Mouse (Mus musculus): ENCODE measurements around the gene Dhx32.
A peak's percentile ranks its signal among the peaks of the same experiment; 100 is the strongest.

Gene Dhx32

DNA sequence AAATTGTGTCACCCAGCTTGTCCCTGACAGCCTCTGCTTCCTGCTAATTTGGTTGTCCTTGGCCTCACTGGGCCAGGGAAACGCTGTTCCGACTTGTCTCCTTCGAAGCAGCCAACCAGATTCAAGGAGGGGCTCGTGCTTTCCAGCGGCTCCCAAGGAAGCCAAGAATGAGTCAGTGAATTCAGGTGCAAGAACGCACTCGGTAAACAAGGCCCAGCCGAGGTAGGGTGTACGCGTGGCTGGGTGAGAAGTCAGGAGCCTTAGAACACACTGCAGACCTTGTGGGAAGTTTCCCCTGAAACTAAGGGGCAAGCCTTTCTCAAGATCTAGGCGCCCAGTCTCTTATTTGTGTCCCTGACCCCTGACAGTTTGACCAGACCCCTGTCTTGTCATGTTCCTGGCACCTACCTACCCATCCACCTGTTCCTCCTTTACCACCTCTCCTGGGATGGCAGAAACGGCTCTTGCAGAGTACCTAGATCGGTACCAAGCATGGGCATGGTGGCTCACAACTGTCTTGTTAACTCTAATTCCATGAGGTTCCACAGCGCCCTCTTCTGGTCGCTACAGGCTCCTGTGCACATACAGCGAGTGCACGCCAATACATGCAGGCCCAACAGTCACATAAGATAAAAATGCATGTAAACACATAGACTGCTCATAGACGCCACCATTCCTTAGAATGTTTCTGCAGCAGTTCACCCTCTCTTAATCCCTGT lies at the start of gene Dhx32:
Gene Dhx32, minus strand, starts transcription at position 10 of the 719 bp plus-strand sequence.
- no peak for DNase-seq (ENCODE audit: low read depth in 1 of 2, low spot score in 2 of 2)

DNA sequence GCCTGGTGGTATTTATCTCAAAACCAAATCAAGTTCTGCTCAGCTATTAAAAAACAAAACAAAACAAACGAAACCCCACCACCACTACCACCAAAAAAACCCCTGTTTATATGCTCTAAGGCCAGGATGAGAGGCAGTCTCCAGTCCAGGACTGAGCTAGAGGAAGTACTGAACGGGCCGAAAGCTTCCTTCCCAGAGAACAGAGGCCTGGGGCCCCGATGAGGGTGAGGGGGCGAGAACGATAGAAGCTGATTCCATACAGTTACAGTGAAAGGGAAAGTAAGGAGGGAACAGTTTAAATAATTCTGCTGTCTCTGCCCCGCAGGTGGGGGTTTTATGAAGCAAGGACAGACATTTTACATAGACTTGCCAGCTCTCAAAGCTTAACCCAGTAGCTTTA lies 47.1 kb upstream of the Dhx32 start:
- DNase-seq (ENCODE audit: low read depth in 1 of 2, low spot score in 2 of 2) = no peak

DNA sequence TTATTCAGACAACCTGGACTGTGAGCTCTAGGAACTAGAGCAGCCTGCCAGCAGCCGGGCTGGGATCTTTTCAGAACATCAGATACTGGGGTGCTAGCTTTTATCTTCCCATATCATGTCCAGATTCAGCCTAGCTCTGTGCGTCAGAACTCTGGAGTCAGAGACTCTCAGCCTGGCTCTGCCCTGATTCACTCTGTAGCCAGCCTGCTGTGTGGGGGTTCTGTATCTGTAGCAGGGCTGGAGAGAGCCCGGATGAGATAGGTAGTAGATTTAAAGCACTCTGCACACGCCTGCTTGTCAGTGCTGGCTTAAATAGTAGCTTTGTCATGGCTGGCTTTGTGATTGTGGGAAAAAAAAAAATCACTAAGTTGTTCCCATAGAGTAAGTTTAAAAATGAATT lies 46.0 kb upstream of the Dhx32 start:
- DNase-seq (ENCODE audit: low read depth in 1 of 2, low spot score in 2 of 2) = no peak

DNA sequence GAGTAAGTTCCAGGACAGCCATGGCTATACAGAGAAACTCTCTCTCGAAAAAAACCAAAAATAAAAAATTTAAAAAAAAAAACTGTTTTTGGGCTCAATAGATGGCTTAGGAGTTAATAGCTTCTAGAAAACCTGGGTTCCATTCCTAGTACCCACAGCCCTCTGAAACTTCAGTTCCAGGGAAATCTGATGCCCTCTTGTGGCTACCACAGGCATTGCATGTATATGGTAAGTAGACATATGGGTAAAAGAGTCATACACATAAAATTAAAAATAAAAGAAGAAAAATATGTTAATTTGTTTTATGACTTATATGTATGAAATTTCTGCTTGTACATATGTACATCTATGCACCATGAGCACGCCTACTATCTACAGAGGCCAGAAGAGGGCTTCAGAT lies 42.1 kb upstream of the Dhx32 start:
- DNase-seq (ENCODE audit: low read depth in 1 of 2, low spot score in 2 of 2) = no peak

DNA sequence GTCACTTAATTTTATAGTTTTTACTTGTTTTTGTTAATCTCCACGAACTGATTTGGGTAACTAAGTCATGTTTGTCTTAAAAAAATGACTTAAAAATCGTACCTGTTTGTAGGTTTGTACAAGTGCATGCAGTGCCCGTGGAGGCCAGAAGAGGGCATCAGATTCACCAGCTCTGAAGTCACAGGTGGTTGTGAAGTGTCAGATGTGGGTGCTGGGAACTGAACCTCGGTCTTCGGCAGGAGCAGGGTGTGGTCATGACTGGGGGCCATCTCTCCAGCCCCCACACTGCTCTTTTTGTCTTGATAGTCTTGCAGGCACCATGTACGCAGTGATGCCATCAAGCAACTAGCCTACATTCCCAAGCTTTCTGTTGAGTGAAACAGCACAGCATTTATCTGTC lies 41.2 kb upstream of the Dhx32 start:
- no peak for DNase-seq (ENCODE audit: low read depth in 1 of 2, low spot score in 2 of 2)

DNA sequence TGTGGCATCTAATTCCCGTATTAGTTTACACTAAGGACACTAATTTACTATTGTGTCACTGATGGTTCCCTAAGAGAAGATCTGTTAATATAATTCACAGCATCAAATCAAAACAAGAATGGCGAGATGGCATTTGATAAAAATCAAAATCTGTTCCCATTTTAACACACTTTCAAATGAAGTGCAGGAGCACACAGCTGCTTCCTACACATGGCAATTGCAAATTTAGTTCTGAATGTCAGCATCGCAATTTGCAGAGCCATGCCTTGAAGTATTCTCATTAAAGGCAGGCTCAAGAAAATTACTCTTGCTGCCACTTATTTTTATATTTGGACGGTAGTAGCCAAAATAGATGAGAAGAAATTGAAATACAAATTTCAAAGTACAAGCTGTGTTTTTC lies 30.8 kb upstream of the Dhx32 start:
- DNase-seq (ENCODE audit: low read depth in 1 of 2, low spot score in 2 of 2) = no peak

DNA sequence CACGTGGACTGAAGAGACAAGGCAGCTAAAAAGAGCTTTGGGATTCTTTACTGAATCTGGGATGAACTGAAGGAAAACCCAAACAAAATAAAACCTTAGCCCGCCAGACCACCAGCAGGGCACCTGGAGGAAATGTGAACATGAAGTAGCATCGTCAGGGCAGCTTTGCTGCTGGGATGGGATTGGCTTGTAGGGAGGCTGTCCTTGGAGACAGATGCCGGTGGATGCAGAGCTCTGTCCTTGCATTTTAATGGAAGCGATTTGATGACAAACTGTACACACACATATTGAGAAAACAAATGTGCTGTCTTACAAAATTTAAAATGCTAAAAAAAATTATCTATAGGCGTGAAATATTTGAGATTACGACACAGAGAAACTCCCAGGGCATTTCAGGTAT lies 30.4 kb upstream of the Dhx32 start:
- DNase-seq (ENCODE audit: low read depth in 1 of 2, low spot score in 2 of 2) = no peak

DNA sequence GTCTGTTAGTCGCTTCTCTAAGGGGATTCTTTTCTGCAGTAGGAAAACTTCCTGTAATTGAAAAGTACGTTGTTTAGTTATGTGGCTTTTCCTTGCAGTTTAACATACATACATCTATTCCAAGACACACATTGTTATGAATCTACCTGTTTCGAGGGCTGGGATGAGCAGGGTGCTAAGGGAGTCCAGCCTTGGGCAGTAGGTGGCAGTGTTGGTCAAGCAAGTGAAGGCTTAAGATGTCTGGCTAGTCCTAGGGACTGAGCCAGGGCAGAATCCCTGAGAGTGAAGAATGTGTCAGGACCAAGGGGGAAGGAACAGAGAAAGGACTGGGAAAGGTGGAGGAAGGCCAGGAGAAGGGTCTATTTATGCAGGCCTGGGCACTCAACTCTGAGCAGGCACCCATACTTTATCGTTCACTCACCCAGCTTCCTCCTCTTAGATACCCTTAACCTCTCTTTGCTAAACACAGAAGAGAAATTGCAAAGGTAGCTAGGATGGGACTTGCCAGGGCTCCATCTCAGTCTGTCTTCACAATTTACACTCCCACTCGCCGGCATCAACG lies 23.2 kb upstream of the Dhx32 start:
- no peak for DNase-seq (ENCODE audit: low read depth in 1 of 2, low spot score in 2 of 2)

DNA sequence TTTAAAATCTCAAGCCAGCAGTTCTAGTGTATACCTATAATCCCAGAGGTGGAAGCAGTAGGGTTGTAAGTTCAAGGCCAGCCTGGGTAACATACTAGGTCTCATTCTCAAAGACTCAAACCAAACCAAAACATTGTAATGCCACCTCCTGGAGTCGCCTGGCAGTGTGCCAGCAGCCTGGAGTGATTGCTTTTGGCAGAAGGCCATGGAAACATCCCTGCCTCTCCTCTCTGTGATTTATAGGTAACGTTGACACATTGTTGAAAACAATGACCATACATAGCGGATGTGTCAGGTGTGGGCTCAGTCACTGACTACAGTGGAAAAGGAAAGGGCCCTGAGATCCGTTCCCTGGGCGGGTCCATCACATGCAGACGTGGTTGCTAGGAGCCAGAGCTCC lies 19.3 kb upstream of the Dhx32 start:
- DNase-seq (ENCODE audit: low read depth in 1 of 2, low spot score in 2 of 2) = no peak

DNA sequence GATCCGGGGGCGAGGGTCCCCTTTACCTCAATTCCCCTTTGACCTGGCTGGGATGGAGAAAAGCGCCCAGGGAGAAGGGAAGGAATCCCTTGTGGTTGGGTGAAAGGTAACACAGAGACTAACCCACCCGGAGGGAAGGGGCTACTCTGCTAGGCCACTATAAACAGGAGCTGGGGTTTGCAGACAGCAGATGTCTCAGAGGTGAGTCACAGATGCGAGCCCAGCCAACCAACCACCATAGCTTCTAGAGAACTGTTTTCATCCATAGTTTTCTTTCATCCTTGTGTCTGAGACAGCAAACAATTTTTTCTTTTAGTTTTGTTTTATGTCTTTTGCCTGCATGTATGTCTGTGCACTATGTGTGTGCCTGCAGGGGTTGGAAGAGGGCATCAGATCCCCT lies 17.4 kb upstream of the Dhx32 start:
- no peak for DNase-seq (ENCODE audit: low read depth in 1 of 2, low spot score in 2 of 2)

DNA sequence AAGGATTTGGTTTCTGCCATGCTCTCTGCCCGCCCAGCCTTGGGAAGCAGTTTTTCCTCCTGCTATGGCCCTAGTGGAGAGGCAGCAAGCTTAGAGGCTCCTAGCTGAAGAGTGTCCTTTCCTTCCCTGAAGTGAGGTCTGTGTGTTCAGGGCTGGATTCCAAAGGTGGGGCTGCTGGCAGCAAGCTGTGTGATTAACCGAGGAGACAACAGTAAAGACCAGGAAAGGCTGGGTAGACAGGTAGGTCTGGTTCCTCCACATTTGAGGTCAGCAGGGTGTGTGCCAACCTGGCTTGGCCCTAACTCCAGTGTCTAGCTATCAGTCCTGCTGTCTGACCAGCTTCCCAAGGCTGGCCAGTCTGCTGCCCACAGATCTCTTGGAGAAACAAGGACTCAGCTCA lies 12.2 kb upstream of the Dhx32 start:
- DNase-seq (ENCODE audit: low read depth in 1 of 2, low spot score in 2 of 2) = no peak

DNA sequence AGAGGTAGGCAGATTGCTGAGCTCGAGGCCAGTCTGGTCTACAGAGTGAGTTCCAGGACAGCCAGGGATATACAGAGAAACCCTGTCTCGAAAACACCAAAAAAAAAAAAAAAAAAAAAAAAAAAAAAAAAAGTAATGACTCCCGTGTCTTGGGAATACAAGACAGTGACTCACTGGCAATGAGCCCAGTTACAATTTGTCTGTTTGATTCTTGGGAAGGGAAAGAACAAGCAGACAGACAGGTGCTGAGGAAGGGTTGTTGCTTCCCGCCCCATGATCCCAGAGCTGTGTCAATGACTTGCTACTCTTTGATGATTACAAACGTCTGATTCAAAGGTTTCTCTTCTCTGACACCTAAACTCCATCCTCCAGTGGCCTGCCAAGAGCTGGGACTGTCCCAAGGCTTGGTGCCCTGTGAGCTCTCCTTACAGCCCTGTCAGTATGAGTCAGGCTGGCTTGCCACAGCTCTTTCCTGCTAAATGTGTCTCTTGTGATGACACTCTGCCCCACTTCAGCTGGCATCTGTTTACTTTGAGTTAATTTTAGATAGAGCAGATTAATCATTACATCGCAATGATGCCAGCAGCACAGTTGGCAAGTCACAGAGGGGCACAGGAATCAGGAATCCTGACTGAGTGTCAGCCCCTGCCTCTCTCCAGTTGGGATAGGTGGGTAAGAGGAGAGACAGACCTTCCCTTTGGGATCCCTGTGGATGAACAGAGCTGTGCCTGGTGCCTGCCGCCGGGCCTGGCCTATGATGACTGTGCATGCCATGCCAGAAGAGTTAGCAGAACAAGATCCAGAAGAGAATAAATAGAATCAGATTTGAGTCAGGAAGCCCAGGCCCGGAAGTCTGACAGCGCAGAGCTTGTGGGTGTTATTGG lies 11.0 kb upstream of the Dhx32 start:
- DNase-seq (ENCODE audit: low read depth in 1 of 2, low spot score in 2 of 2) = no peak

DNA sequence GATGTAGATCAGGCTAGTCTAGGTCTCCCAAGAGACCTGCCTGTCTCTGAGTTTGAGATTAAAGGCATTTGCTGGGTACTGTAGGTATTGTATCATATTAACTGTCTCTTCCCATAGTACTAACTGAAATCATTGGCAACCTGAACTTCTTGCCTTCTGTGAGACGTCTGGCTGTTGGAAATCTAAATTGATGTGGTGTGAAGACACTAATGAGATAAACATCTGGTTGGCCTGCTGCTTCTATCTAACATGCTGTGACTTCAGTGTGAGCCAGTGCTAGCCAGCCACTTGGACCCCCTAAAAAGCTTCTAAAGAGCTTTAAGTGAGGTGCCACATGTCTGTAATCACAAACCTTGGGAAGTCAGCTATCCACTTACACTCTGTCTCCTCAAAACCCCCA lies 10.2 kb upstream of the Dhx32 start:
- no peak for DNase-seq (ENCODE audit: low read depth in 1 of 2, low spot score in 2 of 2)

DNA sequence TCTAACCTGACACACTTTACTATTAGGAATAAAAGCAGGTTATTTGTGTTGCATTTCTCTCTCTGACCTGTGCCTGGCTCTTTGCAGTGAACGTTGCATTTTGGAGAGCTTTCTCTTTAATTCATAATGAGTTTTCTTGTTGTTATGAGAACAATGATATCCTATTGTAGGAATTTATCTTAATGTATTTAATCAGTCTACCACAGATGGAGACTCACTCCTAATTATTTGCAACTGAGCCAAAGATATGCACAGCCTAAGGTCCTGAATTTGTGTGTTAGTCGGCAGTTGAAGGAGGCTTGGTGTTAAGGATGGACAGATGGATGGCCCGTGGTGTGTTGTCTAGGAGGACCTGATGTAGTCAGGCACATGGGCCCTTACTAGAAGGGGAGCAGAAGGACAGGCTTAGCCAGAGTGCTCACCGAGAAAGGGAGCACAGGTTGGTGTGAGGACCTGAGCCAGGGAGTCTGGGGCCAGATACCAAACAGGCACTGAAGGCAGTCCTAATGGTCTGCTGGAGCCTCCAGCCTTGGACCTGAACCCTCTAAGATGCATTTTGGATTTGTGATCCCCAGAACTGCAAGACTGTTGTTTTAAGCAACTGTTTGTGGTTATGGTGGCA lies 8.2 kb upstream of the Dhx32 start:
- DNase-seq (ENCODE audit: low read depth in 1 of 2, low spot score in 2 of 2) = no peak

DNA sequence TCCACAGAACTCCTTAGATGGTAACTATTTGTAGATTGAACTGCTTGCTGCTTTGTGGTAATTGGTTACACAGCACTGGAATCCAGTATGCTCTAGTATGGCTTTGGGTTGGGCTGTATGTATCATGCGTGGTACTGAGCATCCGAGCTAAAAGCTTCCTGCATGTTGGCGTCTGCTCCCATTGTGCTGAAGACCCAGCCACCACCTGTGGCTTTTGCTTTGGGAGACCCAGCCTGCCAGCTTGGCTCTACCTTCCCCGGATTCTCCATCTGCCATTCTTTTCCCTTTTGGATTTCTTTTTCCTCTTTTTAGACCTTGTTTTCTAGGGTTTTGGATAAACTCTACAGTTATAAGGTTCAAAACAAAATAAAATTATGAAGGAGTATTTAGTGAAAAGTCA lies 7.6 kb upstream of the Dhx32 start:
- no peak for DNase-seq (ENCODE audit: low read depth in 1 of 2, low spot score in 2 of 2)

DNA sequence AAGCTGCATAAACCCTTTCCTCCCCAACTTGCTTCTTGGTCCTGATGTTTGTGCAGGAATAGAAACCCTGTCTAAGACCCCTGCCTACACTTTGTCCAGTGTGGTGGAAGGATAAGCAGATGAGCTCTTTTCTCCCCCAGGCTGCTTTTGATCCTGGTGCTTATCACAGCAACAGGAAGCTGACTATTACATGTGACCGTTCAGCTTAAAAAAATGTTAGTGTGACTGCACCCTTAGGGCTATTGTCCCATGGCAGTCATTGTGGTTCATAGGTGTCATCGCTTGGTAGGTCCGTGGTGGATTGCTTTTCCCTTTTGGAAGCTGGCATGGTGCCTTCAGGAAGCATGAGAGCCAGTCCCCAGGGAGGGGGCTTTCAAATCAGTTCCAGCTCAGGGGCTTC lies 5.6 kb upstream of the Dhx32 start:
- DNase-seq (ENCODE audit: low read depth in 1 of 2, low spot score in 2 of 2) = no peak

DNA sequence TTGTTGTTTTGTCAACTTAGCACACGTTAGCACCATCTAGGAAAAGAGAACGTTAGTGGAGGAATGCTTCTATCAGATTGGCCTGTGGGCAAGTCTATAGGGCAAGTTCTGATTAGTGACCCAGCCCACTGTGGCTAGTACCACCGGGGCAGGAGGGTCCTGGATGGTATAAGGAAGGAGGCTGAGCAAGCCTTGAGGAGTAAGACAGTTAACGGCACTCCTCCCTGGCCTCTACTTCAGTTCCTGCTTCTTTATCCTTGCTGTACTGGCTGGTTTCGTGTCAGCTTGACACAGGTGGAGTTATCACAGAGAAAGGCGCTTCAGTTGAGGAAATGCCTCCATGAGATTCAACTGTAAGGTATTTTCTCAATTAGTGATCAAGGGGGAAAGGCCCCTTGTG lies 5.0 kb upstream of the Dhx32 start:
- no peak for DNase-seq (ENCODE audit: low read depth in 1 of 2, low spot score in 2 of 2)

DNA sequence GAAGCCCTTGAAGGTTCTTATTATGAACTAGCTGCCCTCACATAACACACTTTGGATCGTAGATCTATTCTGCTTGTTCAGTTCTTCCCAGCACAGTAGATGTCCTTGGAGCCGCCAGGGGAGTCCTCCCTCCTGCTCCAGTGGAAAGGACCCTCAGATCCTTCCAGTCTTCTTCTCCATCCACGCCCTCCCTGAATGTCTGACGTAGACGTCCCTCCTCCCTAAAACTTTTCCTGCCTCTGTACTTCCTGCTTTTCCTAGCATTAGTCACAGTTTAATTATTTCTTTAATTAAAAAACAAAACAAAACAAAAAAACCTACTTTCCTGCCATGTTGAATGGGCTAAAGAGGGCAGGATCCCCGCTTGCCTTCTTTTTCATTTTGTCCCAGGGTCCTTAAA lies 535 bp downstream of the Dhx32 start:
- no peak for DNase-seq (ENCODE audit: low read depth in 1 of 2, low spot score in 2 of 2)

DNA sequence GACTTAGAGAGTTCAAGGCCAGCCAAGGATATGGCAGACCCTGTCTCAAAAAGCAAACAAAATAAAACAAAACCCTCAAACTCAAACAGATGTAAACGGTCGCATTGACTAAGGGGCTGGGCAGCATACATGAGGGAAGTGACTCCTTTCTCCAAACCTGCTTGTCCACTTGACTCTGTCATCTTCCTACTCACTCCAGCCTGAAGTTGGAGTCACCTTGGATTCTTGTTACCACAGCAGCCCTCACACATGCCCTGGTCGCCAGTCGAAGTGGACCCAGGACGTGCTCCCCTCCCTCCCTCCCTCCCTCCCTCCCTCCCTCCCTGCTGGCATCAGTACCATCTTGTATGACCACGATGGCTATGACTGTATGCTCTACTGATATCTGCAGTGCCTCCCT lies 943 bp downstream of the Dhx32 start:
- no peak for DNase-seq (ENCODE audit: low read depth in 1 of 2, low spot score in 2 of 2)

DNA sequence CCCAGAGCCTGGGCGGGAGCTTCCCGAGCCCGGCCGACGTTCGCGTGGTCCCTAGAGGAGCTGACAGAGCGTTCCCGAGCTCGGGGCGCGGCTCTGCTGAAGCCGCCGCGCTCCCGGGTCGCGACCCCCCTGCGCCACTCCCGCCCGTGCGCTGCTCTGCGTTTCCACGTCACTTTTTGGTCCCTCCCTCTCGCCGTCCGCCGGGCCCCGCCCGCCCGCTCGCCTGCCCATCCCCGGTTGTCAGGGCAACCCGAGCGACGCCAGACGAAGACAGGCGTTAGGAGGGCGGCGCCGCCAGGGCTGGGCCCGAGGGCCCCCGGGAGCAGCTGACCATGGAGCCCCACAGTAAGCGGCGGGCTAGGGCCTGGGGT lies 5.9 kb downstream of the Dhx32 start, which contains the start of gene Fank1:
Gene Fank1, plus strand, starts transcription at position 236 of the 371 bp plus-strand sequence.
- DNase-seq (ENCODE audit: low read depth in 1 of 2, low spot score in 2 of 2) = peak; percentile 7 to 40

DNA sequence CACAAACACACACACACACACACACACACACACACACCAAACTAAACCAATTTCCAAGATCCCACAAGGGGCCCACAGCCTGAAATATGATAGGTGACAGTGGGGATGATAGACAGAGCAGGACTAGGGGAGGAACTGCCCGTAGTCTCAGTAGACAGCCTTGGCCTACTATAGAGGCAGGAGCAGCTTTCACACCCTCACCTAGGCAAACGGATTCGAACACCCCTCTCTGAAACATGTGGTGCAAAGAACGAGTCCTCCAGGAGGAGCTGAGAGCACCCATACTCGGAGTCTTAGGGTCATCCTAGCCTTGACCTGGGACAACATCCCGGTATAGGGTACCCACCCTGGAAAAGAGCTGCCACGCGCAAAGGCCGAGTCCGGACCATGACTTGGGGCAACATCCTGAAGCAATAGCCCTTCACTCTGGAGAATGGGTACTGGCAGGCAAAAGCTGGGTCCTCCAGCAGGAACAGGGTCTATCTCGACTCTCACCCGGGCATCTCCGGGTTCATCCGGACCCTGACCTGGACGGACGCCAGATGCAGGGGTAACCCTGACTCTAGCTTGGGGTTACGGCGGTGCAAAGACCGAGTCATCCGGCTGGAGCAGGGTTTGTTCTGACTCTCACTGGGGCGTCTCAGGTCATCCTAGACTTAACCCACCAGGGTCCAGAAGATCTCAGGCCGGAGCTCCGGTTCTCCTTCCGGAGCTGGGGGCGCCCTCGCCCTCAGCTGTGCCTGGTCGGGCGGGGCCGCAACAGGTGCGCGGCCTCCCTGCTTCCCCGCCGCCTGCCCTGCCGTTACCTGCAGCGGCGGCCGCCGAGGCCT lies 6.5 kb downstream of the Dhx32 start:
- no peak for DNase-seq (ENCODE audit: low read depth in 1 of 2, low spot score in 2 of 2)
